Mouse (Mus musculus): ENCODE data around the gene Rras2.

Gene Rras2

DNA sequence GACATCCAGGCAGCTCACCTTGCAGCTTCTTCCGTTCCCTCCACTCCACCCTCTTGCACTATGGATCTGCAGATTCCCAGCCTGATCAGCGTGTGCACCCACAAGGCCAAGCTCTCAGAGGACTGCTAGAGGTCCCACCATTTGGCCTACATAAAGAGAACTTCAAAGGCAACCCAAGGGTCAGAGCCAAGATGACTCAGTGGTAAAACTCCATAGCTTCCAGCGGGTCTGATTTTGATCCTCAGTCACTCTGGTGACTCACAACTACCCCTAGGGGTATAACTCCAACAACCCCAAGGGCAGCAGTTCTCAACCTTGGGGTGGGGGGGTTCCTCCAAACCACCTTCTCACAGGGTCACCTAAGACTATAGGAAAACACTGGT lies 47.1 kb downstream of the Rras2 start:
- DNase-seq, result no peak

DNA sequence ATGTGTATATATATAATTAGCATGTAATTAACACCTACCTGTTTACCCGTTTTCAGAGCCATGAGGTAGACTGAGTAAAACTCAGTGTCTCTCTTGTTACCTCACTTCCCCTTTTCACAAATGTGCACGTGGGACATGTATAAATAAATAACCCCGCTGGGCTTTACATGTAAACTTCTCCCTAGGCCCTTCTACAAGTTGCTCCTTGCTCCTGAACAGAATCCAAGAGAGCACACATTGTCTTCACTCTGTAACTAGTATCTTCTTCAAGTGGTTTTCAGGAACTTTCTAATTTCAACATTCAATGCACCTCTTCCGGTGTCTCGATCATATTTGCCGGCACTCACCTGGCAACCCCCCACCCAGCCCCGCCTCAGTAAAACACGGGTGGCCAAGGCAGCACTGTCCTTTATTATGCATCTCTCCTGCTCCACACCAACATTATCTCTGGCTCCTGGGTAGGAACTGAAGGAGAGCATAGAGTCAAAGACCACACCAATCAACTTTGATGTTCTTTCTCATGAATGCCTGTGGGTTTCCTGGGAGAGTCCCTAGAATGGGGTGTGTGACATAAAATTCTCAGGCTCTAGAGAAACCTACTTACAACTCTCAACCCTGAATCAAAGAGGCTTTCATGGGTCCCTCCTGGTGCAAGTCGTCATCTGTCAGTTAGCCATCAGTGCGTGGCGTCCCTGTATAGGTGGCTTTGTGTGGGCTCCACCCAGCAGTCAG lies 47.7 kb downstream of the Rras2 start:
- DNase-seq, result peak in 1 of 2 experiments; percentile 31

DNA sequence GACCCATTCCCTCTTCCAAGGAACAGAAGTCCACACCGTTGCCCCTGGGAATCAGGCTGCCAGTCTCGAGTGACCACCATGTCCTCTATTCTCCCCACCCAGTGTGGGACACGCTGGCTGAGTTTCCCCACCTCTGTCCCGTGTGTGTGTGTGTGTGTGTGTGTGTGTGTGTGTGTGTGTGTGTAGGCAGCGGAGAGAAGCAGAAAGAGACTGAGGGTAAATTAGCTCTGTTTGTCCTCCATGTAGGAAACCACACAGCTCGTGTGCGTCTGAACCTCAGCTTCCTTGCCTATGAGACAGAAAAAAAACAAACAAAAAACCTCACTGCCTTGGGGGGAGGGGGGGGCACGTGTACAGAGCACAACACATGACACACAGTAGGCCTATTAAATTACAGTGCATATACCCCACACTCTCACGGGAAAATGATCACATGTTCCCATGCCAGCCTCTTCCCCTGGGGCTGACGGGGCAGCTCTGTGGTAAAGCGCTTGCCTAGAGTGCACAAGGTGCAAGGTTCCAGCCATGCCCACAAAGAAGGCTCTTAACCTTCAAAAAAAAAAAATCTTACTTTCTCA lies 48.5 kb downstream of the Rras2 start:
- DNase-seq, result peak in 1 of 2 experiments; percentile 42

DNA sequence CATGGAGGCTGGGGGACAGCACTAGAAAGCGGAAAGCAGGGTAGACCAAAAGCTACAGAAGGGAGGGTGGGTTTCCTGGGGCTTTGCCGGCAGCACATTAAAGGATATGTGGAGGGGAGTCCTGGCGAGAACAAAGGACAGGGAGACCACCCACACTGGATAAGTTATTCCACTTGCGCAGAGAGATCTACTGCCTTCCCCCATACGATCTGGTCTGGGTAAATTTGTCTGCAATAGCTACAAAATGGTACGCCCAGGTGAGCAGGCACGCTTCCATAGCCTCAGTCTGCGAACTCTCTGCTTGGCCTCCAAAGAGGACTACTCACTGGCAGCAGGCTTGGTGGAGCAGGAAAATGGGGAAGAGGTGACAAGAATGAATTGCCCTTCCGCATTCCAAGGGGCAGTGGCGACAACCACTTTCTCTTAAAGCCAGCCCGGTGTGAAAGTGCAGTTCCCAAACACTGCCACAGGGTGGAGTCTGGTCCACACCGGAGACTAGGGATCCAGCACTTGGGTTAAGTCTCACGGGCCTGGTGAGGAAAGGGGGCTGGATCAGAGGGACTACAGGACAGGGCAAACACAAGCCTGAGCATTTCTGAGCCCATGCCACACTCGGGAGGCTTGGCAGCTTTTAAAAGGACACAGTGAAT lies 50.9 kb downstream of the Rras2 start:
- DNase-seq, result peak; percentile 79 to 83

DNA sequence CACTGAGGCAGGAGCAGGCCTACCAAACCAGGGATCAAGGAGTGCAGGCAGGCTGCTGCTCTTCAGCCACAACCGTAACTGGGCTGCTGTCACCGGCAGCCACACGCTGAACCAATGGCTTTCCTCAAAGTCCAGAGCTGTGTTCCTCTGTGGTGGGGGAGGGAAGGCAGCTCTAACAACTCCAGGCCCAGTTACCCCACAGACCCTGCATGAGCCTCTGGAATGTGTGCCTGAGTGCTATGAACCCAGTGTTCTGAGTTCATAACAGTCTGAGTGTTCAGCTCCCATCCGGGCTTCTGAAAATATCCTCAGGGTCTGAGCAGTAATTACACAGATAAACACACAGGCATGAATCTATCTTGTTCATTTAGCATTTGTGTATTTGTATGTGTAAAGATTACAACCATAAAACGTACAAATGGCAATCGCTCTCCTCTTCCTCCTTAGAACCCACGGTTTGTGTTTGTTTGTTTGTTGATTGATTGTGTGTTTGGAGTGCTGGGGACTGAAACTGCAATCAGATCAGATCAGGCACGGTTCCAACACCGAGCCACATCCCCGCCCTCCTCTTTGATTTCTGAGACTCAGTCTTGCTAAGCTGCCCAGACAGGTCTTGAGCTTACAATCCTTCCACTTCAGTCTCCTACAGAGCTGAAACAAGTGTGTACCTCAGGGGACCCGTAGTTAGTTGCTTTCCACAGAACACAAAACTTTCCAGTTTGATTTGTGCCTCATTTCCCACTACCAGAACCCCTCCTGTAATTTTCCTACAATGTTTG lies 52.0 kb downstream of the Rras2 start:
- DNase-seq, result no peak

DNA sequence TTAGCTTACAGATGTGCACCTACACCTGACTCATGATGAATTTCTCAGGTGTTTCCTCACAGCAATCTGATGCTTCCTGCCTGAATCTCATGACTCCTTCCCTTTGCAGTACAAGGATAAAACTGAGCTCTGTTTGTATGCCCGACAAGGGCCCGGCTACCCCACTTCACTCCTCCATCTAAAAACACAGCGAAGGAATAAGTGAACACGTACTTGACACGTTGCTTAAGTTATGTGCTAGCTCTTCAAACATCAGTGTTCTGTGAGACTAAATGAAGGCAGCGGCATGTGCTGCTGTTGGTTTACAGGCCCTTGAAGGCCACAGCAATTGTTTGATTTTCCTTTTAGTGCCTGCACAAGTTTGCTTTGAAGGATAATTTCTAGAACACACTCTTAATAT lies 53.6 kb downstream of the Rras2 start:
- no peak for DNase-seq

DNA sequence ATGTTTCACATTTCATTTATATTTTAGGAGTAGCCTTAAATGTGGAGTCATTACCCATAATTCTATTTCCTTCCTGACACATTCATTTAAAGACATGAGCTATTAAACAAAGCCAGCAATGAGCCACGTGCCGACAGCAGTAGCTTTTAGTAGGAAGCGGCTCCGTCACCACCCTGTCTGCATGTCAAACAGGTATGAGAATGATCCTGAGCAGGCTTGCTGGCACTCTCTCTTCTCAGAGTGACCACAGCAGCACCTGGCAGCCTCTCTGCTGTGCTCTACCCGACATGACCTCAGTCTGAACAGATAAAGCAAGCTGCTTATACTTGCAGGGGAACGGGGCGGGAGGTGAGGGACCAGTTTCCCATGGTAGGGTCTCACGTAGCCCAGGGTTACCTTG lies 54.0 kb downstream of the Rras2 start:
- no peak for DNase-seq

DNA sequence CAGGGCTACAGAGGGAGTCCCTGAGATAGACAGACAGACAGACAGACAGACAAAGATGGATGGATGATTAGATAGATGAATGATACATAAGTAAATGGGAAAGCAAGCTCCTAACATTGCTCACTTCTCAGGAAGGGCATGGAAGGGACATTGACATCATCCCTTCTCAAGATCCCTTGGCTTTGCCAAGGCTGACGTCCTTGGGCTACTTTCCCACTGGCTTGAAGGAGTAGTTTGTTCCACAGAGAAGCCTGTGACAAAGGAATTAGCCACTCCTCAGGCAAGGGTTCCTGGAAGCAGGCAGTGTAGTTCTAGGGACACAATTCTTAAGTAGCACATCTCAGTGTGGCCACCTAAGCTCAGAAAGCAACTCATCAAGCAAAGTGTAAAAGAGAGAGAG lies 55.1 kb downstream of the Rras2 start:
- no peak for DNase-seq

DNA sequence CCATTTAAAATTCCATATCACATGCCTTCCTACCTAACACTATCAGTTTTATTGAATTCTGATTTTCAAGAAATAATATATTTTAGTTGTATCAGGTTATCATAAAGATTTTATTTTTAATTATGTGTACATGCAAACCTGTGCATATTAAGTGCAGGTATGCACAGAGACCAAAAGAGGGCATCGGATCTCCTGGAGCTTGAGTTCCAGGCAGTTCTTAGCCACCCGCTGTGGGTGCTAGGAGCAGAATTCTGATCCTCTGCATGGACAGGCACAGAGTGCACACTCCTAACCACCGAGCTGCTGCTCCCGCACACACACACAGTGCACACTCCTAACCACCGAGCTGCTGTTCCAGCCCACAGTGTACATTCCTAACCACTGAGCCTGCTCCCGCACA lies 57.1 kb downstream of the Rras2 start:
- DNase-seq, result no peak

DNA sequence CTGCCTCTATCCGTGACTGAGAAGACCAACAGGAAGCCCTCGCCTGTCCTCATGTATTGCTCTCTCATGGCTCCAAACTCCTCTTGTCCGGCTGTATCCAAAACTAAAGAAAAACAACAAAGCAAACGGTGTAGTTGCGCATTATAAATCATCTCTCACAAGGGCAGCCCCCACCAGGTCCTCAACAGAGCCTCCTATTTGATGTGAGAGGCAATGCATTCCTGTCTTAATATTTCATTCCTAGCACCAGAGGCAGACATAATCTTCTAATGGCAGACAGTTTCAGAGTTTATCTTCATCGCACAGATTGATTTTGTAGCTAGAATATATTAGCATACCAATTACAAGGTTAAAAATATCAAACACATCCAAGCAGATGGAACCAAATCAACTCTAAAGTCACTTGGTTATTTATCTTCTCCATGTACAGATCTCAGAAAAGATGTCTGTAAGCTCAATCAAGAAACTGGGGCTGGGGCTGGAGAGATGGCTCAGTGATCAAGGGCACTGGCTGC lies 58.6 kb downstream of the Rras2 start:
- no peak for DNase-seq

DNA sequence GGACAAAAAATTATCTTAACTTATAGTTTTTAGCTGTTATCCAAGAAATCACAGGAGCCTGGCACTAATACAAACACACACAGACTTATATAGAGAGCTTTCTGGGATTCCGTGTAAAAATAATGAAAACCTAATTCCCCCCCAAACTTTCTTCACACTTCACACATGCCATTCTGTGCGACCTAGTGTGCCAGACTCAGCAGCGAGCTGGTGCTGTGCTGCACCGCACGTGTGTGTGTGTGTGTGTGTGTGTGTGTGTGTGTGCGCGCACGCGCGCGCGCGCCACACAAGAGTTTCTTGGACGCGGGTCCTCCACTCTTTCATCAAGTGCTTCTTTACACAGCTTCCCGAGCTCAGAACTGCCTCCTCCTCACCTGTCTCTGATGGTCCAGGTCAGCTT lies 59.4 kb downstream of the Rras2 start:
- no peak for DNase-seq

DNA sequence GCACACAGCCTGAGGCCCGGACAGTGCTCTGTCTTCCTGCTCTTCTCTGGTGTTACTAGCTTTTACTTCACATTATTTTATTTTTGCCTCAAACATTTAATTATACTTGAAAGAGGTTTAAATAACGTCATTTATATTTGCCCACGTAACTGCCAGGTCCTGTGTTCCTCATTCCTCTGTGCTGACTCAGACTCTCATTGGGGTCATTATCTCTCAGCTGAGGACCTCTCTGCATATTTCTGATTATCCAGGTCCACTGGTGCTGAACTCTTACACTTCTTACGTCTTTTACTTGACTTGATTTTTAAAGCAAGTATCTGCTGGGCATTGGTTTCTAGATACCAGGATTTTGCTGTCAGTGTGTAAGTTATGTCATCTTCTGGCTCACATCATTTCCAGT lies 63.9 kb downstream of the Rras2 start:
- no peak for DNase-seq

DNA sequence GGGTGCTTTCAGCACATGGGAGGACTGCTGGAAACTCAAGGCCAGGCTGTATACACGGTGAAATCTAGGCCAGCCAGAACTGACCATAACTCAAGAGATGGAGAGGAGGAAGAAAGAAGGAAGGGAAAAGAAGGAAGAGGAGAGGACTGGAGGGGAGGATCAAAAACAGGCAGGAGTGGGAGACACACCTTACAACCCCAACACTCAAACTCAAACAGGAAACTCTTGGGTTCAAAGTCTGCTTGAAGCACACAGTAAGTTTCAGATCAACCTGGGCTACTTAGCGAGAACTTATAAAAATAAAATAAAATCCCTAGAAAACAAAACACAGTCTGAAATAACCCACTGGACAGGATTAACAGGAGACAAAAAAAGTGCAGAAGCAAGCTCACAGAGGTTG lies 71.8 kb downstream of the Rras2 start:
- no peak for DNase-seq

DNA sequence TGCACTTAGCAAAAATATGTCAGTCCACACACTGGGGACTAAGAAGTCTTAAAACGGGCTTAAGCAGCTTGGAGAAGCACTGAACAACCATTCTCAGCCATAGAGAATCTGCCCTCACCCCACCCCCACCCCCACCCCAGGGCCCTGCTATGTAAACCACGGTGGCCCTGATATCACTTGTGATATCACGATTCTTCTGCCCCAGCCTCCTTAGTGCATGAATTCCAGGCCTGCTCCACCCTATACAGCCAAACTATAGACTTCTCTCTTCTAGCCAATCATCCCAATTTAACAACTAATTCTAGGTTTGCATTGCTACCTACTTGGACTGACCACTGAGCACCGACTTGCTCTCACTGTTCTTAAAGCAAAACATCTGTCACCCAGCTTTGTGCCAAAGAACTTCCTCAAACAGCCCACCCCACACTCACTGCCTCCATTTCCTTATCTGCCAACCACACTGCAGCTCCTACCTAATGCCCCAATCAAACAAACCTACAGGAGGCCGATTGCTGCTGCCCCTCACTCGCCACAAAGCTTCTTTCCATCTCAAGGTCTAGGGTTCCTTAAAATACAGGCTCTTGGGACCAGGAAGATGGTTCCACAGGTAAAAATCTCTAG lies 73.5 kb downstream of the Rras2 start:
- no peak for DNase-seq

DNA sequence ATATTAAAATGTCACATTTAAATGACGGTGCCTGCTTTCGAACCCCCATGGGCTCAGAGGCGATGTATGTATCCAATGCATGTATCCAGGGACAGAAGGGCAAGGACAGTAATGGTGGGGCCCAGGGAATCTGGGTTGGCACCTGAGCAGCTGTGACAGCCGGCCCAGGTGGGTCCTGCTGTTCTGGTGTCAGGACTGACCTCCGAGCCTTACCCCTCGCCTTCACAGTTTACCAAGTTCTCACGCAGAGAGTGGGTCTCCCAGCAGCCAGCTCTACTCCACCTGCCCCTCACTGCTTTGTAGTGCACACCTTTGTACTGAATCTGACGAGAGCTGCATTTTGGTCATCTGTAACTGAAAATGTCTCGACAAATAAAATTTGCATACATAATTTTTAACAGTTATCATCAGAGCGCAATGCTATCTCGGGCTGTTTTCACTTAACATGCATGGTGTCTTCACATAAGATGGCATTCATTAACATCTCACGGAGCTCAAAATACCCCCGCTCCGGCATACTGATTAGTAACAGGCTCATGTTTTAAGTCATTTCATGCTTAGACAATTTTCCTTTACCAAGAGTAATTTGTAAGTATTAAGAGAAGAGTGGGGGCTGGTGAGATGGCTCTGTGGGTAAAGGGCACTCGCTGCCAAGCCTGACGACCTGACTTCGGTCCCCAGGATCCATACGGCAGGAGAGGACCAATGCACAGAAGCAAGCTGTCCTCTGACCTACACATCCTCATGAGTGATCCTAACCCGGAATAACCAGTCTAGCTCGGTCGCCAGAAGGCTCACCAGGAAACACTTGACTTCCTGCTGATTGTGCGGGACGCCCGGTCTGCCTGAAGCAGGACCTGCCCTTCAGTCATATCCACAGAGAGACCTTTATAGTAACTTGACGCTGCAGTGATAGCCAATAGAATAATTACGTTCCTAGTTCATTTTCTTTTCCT lies 74.3 kb downstream of the Rras2 start:
- no peak for DNase-seq

DNA sequence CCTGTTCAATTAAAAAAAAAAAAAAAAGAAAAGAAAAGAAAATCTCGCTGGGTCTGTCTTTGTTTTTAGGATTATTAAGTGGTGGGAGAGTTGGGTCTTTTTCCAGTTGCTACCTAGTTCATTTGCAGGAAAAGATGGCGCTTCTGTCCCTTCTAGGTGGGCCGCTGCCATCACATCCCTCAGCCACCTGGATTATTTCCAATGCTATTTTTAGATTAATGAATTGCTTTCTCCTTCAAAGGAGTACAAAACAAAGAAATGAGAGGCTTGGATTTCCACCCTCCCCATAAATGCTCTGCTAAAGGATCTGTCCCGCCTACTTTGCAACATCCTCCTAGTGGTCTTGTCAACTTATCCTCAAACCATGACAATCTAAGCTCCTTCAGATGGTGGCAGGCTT lies 76.2 kb downstream of the Rras2 start:
- DNase-seq, result no peak

DNA sequence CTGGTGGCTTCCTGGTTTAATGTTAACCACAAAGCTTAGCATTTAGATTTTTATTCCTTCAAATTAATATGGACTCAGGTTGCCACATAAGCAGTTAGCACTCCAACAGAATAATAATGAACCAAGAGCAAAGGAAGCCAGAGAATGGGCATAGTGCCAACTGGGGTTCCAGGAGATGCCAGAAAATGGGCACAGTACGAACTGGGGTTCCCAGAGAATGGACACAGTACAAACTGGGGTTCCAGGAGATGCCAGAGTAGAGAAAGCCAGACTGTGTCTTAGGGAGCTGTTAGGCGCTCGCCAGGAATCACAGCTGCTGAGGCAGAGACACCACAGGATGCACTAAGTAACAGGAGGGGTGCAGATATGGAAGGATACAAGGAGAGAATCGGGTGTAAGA lies 80.3 kb downstream of the Rras2 start:
- DNase-seq, result no peak

DNA sequence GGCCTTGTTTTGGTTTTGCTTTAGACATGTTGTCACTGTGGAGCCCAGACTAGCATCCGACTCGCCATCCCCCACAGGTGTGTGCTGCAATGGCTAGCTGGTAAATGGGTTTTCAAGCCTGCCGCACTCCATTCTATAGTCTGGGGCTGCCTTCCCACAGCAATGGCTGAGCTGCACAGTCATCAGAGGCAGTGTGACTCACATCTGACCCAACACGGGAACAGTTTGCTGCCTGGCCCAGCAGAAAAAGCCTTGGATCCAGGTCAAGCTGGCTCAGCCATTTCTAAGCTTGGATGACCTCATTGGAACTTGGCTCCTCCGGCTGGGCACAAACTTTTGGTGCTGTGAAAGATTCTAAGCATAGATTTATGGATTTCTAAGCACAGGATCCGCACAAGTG lies 88.0 kb downstream of the Rras2 start:
- no peak for DNase-seq

DNA sequence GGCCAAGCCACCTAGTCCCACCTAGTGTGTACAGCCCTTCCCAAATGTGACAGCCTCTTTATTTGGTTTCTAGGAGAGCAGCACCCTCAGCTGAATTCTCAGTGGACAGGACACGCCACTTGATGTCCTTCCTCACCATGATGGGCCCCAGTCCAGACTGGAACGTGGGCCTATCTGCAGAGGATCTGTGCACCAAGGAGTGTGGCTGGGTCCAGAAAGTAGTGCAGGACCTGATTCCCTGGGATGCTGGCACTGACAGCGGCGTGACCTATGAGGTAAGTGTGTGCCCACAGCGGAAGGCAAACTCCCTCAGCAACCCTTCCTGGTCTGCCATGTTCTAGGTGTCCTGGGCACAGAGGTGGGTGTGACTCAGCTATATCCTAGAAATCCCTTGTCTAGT lies 88.8 kb downstream of the Rras2 start:
- DNase-seq, result no peak

DNA sequence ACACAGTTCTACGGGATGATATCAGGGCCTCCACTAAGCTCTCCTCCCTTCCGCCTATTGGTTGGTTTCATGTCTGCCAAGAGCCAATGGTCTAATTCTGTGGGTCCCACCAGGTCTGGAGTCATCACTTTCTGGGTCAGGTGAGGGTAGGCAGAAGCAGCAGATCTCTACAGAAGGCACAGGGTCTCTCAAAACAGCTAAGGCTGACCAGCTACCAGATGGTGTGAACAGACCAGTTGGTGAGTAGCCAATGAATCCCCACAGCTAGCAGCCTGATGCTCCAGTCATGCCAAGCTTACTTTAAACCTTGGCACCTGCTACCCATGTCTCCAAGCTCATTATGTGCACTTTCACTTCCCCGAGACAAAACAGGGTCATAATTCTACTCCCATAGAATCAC lies 90.2 kb downstream of the Rras2 start:
- DNase-seq, result no peak

DNA sequence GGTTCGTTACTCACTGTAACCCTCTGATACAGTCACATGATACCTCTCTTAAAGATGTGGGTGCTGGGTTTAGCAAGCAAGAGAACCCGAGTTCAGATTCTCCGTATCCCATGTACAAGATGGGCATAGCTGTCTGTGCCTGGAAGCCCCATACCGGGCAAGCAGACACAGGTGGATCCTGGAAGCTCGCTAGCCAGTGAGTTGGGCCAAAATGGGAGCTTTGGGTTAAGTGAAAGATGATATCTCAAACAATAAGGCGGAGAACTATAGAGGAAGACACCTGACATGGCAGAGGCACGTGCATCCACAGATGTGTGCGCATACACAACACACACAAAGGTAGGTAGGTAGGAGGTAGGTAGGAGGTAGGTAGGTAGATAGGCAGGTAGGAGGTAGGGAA lies 90.7 kb downstream of the Rras2 start:
- no peak for DNase-seq

DNA sequence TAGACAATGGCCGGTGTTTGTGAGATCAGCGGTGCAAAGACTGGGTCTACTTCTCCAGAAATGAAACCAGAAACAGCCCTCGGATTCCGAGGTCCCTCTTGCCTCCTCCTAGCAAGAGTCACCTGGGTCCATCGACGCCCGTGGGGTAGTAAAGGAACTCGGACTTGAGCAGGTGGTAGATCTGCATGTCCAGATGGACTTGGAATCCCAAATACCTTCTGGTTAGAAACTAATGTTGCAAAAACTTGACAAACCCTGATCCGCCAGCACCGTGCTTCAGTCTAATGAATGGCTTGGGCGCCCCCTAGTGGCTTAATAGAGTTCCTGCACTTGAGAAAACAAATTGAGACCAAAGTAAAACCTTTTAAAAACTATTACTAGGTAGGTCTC lies 96.9 kb downstream of the Rras2 start:
- DNase-seq, result peak; percentile 58 to 69

Measured in thymus, postnatal 36 days (tissue).